Mouse (Mus musculus): ENCODE data around the gene H2-Ob. TPM values are rescaled to one million over a fixed set of nuclear protein-coding genes. Genes with fewer than 3 reads are reported as not detected.
A peak's percentile ranks its signal among the peaks of the same experiment; 100 is the strongest.

H2-Ob gene
- polyA plus RNA-seq, 2 experiments = 0.17 to 0.20 TPM

DNA sequence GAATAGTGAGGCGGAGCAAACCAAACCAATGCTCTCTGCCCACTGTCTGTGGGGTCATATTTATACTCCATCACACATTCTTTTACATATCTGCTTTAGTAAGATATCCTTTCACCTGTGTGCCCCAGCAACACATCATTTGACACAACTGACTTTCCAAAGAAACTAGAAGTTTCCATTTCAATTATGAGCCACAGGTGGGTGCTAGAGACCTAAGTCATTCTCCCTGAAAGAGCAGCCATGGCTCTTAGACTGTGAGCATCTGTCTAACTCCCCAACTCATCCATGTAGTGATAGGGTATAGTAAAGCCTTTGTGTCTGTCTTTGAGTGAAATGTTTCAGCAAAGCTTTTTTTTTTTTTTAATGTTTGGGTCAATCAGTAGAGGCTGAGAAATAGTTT is 33.4 kb downstream of the H2-Ob start:
- Histone ChIP-seq H3K27me3 (ENCODE audit: control insufficient read depth, insufficient read depth, low read length) (no peaks in the 10 kb centered on the region), H3K27ac (no peak overlapping the region), H3K36me3 (replicated peaks; ENCODE audit: control insufficient read depth, insufficient read depth, low read depth) (no peaks in the 10 kb centered on the region), H3K4me1 (replicated peaks; ENCODE audit: control insufficient read depth in 2 of 2, insufficient read depth in 2 of 2, low read length in 1 of 2) (no peaks in the 10 kb centered on the region), H3K9ac (replicated peaks) (no peak overlapping the region), H3K4me2 (ENCODE audit: low read depth) (no peak overlapping the region), H3K9me3 (ENCODE audit: control insufficient read depth, low read length) (no peaks in the 10 kb centered on the region), H3K4me3 (ENCODE audit: insufficient read depth in 1 of 2, low read depth in 2 of 2, low read length in 2 of 2) (no peak overlapping the region)
- ATAC-seq (ENCODE audit: insufficient read depth) (no peak), DNase-seq (ENCODE audit: low read depth in 3 of 3, low spot score in 3 of 3) (no peak)
- TF ChIP-seq CTCF (IDR thresholded peaks at IDR 0.05; ENCODE audit: low read depth) (no peak), EP300 (IDR thresholded peaks at IDR 0.05; ENCODE audit: low read depth) (no peak)
- 76% methylated on average over 1 of the region's 1 CpGs for WGBS (ENCODE audit: insufficient replicate concordance)

DNA sequence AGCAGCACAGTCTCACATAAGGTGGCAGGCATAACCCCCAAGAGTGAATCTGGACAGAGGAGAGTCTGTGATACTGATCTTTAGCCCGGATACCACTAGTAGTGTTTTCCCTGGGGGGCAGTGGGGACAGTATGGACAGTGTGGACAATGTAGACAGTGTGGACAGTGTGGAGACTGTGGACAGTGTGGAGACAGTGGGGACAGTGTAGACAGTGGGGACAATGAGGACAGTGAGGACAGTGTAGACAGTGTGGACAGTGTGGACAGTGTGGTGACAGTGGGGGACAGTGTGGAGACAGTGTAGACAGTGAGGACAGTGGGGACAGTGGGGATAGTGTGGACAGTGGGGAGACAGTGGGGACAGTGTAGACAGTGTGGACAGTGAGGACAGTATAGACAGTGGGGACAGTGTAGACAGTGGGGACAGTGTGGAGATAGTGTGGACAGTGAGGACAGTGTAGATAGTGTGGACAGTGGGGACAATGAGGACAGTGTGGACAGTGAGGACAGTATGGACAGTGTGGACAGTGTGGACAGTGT is 41.9 kb downstream of the H2-Ob start:
- Histone ChIP-seq H3K27me3 (ENCODE audit: control insufficient read depth, insufficient read depth, low read length) (no peaks in the 10 kb centered on the region), H3K4me2 (ENCODE audit: low read depth) (no peak overlapping the region), H3K4me1 (replicated peaks; ENCODE audit: control insufficient read depth in 2 of 2, insufficient read depth in 2 of 2, low read length in 1 of 2) (no peaks in the 10 kb centered on the region), H3K4me3 (ENCODE audit: insufficient read depth in 1 of 2, low read depth in 2 of 2, low read length in 2 of 2) (no peak overlapping the region), H3K36me3 (replicated peaks; ENCODE audit: control insufficient read depth, insufficient read depth, low read depth) (no peaks in the 10 kb centered on the region), H3K9ac (replicated peaks) (no peak overlapping the region), H3K27ac (no peak overlapping the region), H3K9me3 (ENCODE audit: control insufficient read depth, low read length) (no peaks in the 10 kb centered on the region)
- WGBS (ENCODE audit: insufficient replicate concordance) = 77% methylated on average over 1 of the region's 1 CpGs
- TF ChIP-seq EP300 (IDR thresholded peaks at IDR 0.05; ENCODE audit: low read depth) (no peak), CTCF (IDR thresholded peaks at IDR 0.05; ENCODE audit: low read depth) (no peak)
- no peak for DNase-seq (ENCODE audit: low read depth in 3 of 3, low spot score in 3 of 3)
- no peak for ATAC-seq (ENCODE audit: insufficient read depth)

- DNase-seq (ENCODE audit: low read depth in 3 of 3, low spot score in 3 of 3) = no peak
- TF ChIP-seq CTCF (IDR thresholded peaks at IDR 0.05; ENCODE audit: low read depth) = no peak
- no peak for TF ChIP-seq EP300 (IDR thresholded peaks at IDR 0.05; ENCODE audit: low read depth)
- 59% methylated on average over 1 of the region's 1 CpGs for WGBS (ENCODE audit: insufficient replicate concordance)
Measured at GRCm38 (mm10) chr17:34281836-34282235, 43.1 kb downstream of the H2-Ob start.

DNA sequence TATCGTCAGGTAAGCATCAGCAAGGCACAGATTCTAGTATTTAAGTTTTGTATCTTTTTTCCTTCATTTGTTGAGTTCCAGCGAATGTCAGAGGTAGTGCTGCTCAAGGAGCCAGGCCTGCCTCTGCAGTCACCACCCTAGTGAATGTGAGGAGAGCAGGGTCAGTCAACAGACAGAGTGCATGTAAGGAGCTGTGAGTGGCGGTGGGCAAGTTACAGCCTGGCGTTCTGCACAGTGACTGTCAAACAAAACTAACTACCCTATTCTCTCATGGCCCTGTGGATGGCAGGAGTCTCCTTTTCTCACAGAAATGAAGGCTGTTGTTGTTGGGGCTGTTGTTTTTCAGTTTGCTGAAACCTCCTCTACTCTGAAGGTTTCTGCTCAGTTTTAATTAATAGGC is 46.7 kb downstream of the H2-Ob start:
- Histone ChIP-seq H3K9ac (replicated peaks) (no peak overlapping the region), H3K4me2 (ENCODE audit: low read depth) (no peak overlapping the region), H3K9me3 (ENCODE audit: control insufficient read depth, low read length) (no peaks in the 10 kb centered on the region), H3K36me3 (replicated peaks; ENCODE audit: control insufficient read depth, insufficient read depth, low read depth) (no peaks in the 10 kb centered on the region), H3K27ac (no peak overlapping the region), H3K27me3 (ENCODE audit: control insufficient read depth, insufficient read depth, low read length) (no peaks in the 10 kb centered on the region), H3K4me1 (replicated peaks; ENCODE audit: control insufficient read depth in 2 of 2, insufficient read depth in 2 of 2, low read length in 1 of 2) (no peaks in the 10 kb centered on the region), H3K4me3 (ENCODE audit: insufficient read depth in 1 of 2, low read depth in 2 of 2, low read length in 2 of 2) (no peak overlapping the region)
- ATAC-seq (ENCODE audit: insufficient read depth) (no peak), DNase-seq (ENCODE audit: low read depth in 3 of 3, low spot score in 3 of 3) (no peak)
- no peak for TF ChIP-seq EP300 (IDR thresholded peaks at IDR 0.05; ENCODE audit: low read depth)
- TF ChIP-seq CTCF (IDR thresholded peaks at IDR 0.05; ENCODE audit: low read depth) = no peak
- 59% methylated on average over 4 of the region's 4 CpGs for WGBS (ENCODE audit: insufficient replicate concordance)

More at GRCm38 (mm10) chr17:34281836-34282235, 43.1 kb downstream of the H2-Ob start:
- Histone ChIP-seq H3K9me3 (ENCODE audit: control insufficient read depth, low read length) (no peaks in the 10 kb centered on the region), H3K27ac (no peak overlapping the region), H3K9ac (replicated peaks) (no peak overlapping the region), H3K4me1 (replicated peaks; ENCODE audit: control insufficient read depth in 2 of 2, insufficient read depth in 2 of 2, low read length in 1 of 2) (no peaks in the 10 kb centered on the region), H3K4me3 (ENCODE audit: insufficient read depth in 1 of 2, low read depth in 2 of 2, low read length in 2 of 2) (no peak overlapping the region), H3K27me3 (ENCODE audit: control insufficient read depth, insufficient read depth, low read length) (no peaks in the 10 kb centered on the region), H3K36me3 (replicated peaks; ENCODE audit: control insufficient read depth, insufficient read depth, low read depth) (no peaks in the 10 kb centered on the region), H3K4me2 (ENCODE audit: low read depth) (no peak overlapping the region)
- no peak for ATAC-seq (ENCODE audit: insufficient read depth)

DNA sequence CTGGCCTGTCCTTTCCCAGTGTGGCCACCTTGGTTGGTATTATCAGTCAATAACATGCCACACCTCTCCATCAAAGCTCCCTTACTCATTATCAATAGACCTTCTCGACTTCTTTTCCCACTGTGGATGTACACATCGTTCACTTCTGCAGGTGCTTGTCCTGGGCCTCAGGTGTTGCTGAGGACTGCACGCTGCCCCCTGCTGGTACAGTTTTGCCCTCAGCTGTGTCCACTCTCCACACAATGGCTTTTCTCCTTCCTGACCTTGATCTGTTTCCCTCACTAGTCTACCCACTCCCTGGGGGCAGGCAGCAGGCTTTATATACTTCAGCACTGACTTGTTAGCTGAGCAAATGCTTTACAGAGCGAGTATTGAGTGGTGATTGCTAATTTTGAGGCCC is 47.1 kb downstream of the H2-Ob start:
- Histone ChIP-seq H3K36me3 (replicated peaks; ENCODE audit: control insufficient read depth, insufficient read depth, low read depth) (no peaks in the 10 kb centered on the region), H3K4me2 (ENCODE audit: low read depth) (no peak overlapping the region), H3K27me3 (ENCODE audit: control insufficient read depth, insufficient read depth, low read length) (no peaks in the 10 kb centered on the region), H3K27ac (no peak overlapping the region), H3K9ac (replicated peaks) (no peak overlapping the region), H3K9me3 (ENCODE audit: control insufficient read depth, low read length) (no peaks in the 10 kb centered on the region), H3K4me3 (ENCODE audit: insufficient read depth in 1 of 2, low read depth in 2 of 2, low read length in 2 of 2) (no peak overlapping the region), H3K4me1 (replicated peaks; ENCODE audit: control insufficient read depth in 2 of 2, insufficient read depth in 2 of 2, low read length in 1 of 2) (no peaks in the 10 kb centered on the region)
- TF ChIP-seq CTCF (IDR thresholded peaks at IDR 0.05; ENCODE audit: low read depth) = peak; percentile 76
- no peak for TF ChIP-seq EP300 (IDR thresholded peaks at IDR 0.05; ENCODE audit: low read depth)
- ATAC-seq (ENCODE audit: insufficient read depth) (no peak), DNase-seq (ENCODE audit: low read depth in 3 of 3, low spot score in 3 of 3) (no peak)
- 31% methylated on average over 4 of the region's 4 CpGs for WGBS (ENCODE audit: insufficient replicate concordance)

All from liver, embryonic 14.5 days (tissue).